Mouse (Mus musculus): ENCODE measurements at regions not wholly inside any gene's neighbourhood (a gene's known extent, or its start where the extent isn't known, plus 50 kb on each side); places are given as distances from the start of the nearest gene placed in this dataset.

GRCm38 (mm10) chr12:106326611-106327010 is 316.6 kb downstream of the Vrk1 start:
- H3K4me1 ChIP-seq (ENCODE audit: control insufficient read depth in 1 of 2, insufficient read depth in 2 of 2, low read length in 2 of 2) = no peaks in the 10 kb centered on the region
- no peaks in the 10 kb centered on the region for H3K36me3 ChIP-seq (ENCODE audit: control insufficient read depth in 1 of 2, insufficient read depth in 2 of 2, low read length in 2 of 2)
- H3K9me3 ChIP-seq (replicated peaks; ENCODE audit: insufficient read depth, low read length) = no peaks in the 10 kb centered on the region
- no peak for TF ChIP-seq TBP (IDR thresholded peaks at IDR 0.05; ENCODE audit: low read depth, low read length)
- no peak for TF ChIP-seq USF1 (IDR thresholded peaks at IDR 0.05; ENCODE audit: low read depth, low read length)
- TF ChIP-seq POLR2A (IDR thresholded peaks at IDR 0.05; ENCODE audit: control insufficient read depth in 1 of 2, insufficient read depth in 1 of 2, low read depth in 1 of 2, low read length in 2 of 2, poor library complexity in 1 of 2) = no peak
- TF ChIP-seq NRF1 (IDR thresholded peaks at IDR 0.05; ENCODE audit: insufficient read depth, low read depth, low read length, poor library complexity, severe bottlenecking) = no peak
- no peak for TF ChIP-seq EP300 (IDR thresholded peaks at IDR 0.05; ENCODE audit: low read depth in 1 of 2, low read length in 2 of 2)
- TF ChIP-seq MXI1 (IDR thresholded peaks at IDR 0.05; ENCODE audit: low read depth, low read length) = no peak
- no peak for TF ChIP-seq TCF12 (IDR thresholded peaks at IDR 0.05; ENCODE audit: low read depth, low read length)
- TF ChIP-seq JUND (IDR thresholded peaks at IDR 0.05; ENCODE audit: low read depth, low read length) = no peak
- no peak for TF ChIP-seq SMC3 (IDR thresholded peaks at IDR 0.05; ENCODE audit: low read depth, low read length)
- no peak for TF ChIP-seq TAL1 (IDR thresholded peaks at IDR 0.05; ENCODE audit: low read length)
- peak overlapping the region; percentile 19; the same call in 1 of the 2 replicates for H3K27ac ChIP-seq (ENCODE audit: control insufficient read depth, low read depth, low read length)
- DNase-seq (ENCODE audit: low read depth, low spot score) = no peak
- no peaks in the 10 kb centered on the region for H3K79me2 ChIP-seq (ENCODE audit: control insufficient read depth, insufficient read depth, low read length, poor library complexity)
- H3K9ac ChIP-seq (ENCODE audit: control insufficient read depth, low read depth, low read length, poor library complexity, severe bottlenecking) = no peak overlapping the region
- H3K4me3 ChIP-seq (ENCODE audit: control insufficient read depth in 1 of 2, insufficient read depth in 1 of 2, low read depth in 2 of 2, low read length in 2 of 2) = no peak overlapping the region
- no peaks in the 10 kb centered on the region for H3K27me3 ChIP-seq (ENCODE audit: control insufficient read depth in 1 of 2, insufficient read depth in 2 of 2, low read length in 2 of 2)

DNA sequence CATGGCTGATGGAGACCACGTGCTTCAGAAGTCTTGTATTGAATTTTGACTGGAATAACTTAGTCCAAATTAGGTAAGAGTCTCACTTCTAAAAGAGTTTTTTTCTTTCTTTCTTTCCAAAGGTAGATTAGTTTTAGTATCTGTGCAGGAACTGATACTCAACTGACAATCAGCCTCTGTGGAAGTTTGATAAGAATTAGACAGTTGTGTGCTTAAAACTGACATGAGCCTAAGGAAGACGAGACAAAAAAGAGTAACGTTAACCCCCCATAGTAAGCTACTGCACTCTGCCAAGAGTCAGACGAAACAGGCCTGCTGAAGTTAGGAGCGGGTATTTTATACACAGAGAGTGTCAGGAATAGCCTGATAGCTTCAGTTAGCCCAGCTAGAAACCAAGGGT is 317.3 kb downstream of the Vrk1 start:
- H3K9me3 ChIP-seq (replicated peaks; ENCODE audit: insufficient read depth, low read length) = no peaks in the 10 kb centered on the region
- H3K79me2 ChIP-seq (ENCODE audit: control insufficient read depth, insufficient read depth, low read length, poor library complexity) = no peaks in the 10 kb centered on the region
- no peak overlapping the region for H3K9ac ChIP-seq (ENCODE audit: control insufficient read depth, low read depth, low read length, poor library complexity, severe bottlenecking)
- peak; percentile 5 for DNase-seq (ENCODE audit: low read depth, low spot score)
- H3K27ac ChIP-seq (ENCODE audit: control insufficient read depth, low read depth, low read length) = peak overlapping the region; percentile 72
- H3K27me3 ChIP-seq (ENCODE audit: control insufficient read depth in 1 of 2, insufficient read depth in 2 of 2, low read length in 2 of 2) = no peaks in the 10 kb centered on the region
- no peak overlapping the region; a peak in 1 of 4 replicates for H3K4me3 ChIP-seq (ENCODE audit: control insufficient read depth in 1 of 2, insufficient read depth in 1 of 2, low read depth in 2 of 2, low read length in 2 of 2)
- no peaks in the 10 kb centered on the region for H3K4me1 ChIP-seq (ENCODE audit: control insufficient read depth in 1 of 2, insufficient read depth in 2 of 2, low read length in 2 of 2)
- TF ChIP-seq MYB (IDR thresholded peaks at IDR 0.05; ENCODE audit: low read depth, low read length) (0 out of 2 replicates have a peak, but pooled peaks have one; percentile 11), USF1 (IDR thresholded peaks at IDR 0.05; ENCODE audit: low read depth, low read length) (no peak), TCF12 (IDR thresholded peaks at IDR 0.05; ENCODE audit: low read depth, low read length) (peak; percentile 72), EP300 (IDR thresholded peaks at IDR 0.05; ENCODE audit: low read depth in 1 of 2, low read length in 2 of 2) (peak in 1 of 2 experiments; percentile 69; a peak in 2 of 4 replicates)
- H3K36me3 ChIP-seq (ENCODE audit: control insufficient read depth in 1 of 2, insufficient read depth in 2 of 2, low read length in 2 of 2) = no peaks in the 10 kb centered on the region

DNA sequence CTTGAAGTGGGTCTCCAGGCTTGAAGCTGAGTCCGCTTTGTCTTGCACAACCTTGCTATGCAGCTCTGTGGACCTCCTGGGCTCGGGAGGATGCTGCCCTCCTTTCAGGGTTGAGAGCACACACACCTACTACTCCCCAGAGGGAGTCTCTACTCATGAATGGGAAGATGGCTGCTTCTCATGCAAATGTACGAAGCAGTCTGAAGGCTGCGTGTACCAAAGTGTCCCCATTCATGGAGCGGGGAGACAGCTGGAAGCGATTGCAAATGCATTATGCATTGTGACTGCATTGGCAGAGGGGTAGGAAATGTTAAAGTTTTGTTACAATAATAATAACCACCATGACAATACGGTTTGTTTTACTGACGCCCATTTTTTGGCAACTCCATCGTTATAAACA is 347.8 kb downstream of the Vrk1 start:
- Histone ChIP-seq H3K9ac (ENCODE audit: control insufficient read depth, low read depth, low read length, poor library complexity, severe bottlenecking) (no peak overlapping the region), H3K36me3 (ENCODE audit: control insufficient read depth in 1 of 2, insufficient read depth in 2 of 2, low read length in 2 of 2) (no peaks in the 10 kb centered on the region), H3K4me1 (ENCODE audit: control insufficient read depth in 1 of 2, insufficient read depth in 2 of 2, low read length in 2 of 2) (no peaks in the 10 kb centered on the region), H3K27ac (ENCODE audit: control insufficient read depth, low read depth, low read length) (no peak overlapping the region), H3K79me2 (ENCODE audit: control insufficient read depth, insufficient read depth, low read length, poor library complexity) (no peaks in the 10 kb centered on the region), H3K27me3 (ENCODE audit: control insufficient read depth in 1 of 2, insufficient read depth in 2 of 2, low read length in 2 of 2) (no peaks in the 10 kb centered on the region; a peak in 1 of 4 replicates), H3K9me3 (replicated peaks; ENCODE audit: insufficient read depth, low read length) (no peaks in the 10 kb centered on the region), H3K4me3 (ENCODE audit: control insufficient read depth in 1 of 2, insufficient read depth in 1 of 2, low read depth in 2 of 2, low read length in 2 of 2) (no peak overlapping the region)
- DNase-seq (ENCODE audit: low read depth, low spot score) = no peak
- TF ChIP-seq TAL1 (IDR thresholded peaks at IDR 0.05; ENCODE audit: low read length) (no peak), ZNF384 (IDR thresholded peaks at IDR 0.05; ENCODE audit: low read depth, low read length) (no peak), MAX (IDR thresholded peaks at IDR 0.05; ENCODE audit: low read length) (no peak), ETS1 (IDR thresholded peaks at IDR 0.05; ENCODE audit: low read depth, low read length) (no peak), TBP (IDR thresholded peaks at IDR 0.05; ENCODE audit: low read depth, low read length) (no peak), HCFC1 (IDR thresholded peaks at IDR 0.05; ENCODE audit: low read depth, low read length) (no peak), UBTF (IDR thresholded peaks at IDR 0.05; ENCODE audit: borderline replicate concordance, insufficient read depth, low read depth, low read length) (no peak), MEF2A (IDR thresholded peaks at IDR 0.05; ENCODE audit: extremely low read depth, insufficient replicate concordance, low read depth, low read length, poor library complexity, severe bottlenecking) (no peak), ZKSCAN1 (IDR thresholded peaks at IDR 0.05; ENCODE audit: low read depth, low read length) (no peak), CTCF (IDR thresholded peaks at IDR 0.05 in 2 of 3, conservative IDR thresholded peaks at IDR 0.05 in 1 of 3; ENCODE audit: control insufficient read depth in 1 of 3, insufficient read depth in 1 of 3, low read depth in 2 of 3, low read length in 3 of 3, poor library complexity in 1 of 3, severe bottlenecking in 1 of 3) (no peak), MYB (IDR thresholded peaks at IDR 0.05; ENCODE audit: low read depth, low read length) (no peak), SIN3A (IDR thresholded peaks at IDR 0.05; ENCODE audit: low read length) (no peak), RCOR1 (IDR thresholded peaks at IDR 0.05; ENCODE audit: low read depth, low read length) (no peak), CHD2 (IDR thresholded peaks at IDR 0.05; ENCODE audit: low read length) (no peak), NRF1 (IDR thresholded peaks at IDR 0.05; ENCODE audit: insufficient read depth, low read depth, low read length, poor library complexity, severe bottlenecking) (no peak), MAFK (IDR thresholded peaks at IDR 0.05; ENCODE audit: borderline replicate concordance, low read depth, low read length) (no peak)
